In genomic region chr12:88579974-88580373, GRCm38 (mm10) we compare ENCODE assay signal across 9 mouse cellular contexts.
DNase-seq lines count a peak whose midpoint lies in the region; ATAC-seq lines count a peak whose summit lies in the region.
"Had no signal": no experiment of that assay in that cellular context is flagged by ENCODE, and none has a peak within 500 bp of the region (broad histone marks: within the 10 kb centered on the region; RNA-seq: fewer than 3 reads in every experiment).

No protein-coding gene starts in this region.

- no peak overlapping the region for H3K27ac ChIP-seq in midbrain, embryonic 11.5 days (ENCODE audit: low read depth, low read length)
- H3K27ac ChIP-seq in midbrain, embryonic 10.5 days (replicated peaks): no peak overlapping the region
- H3K27ac ChIP-seq in liver, embryonic 11.5 days (ENCODE audit: low read depth, low read length): no peak overlapping the region
- H3K27ac ChIP-seq: limb, embryonic 12.5 days had no signal

- H3K4me1 ChIP-seq in midbrain, embryonic 11.5 days (ENCODE audit: control insufficient read depth, insufficient read depth, low read length): no peaks in the 10 kb centered on the region
- no peaks in the 10 kb centered on the region for H3K4me1 ChIP-seq in midbrain, embryonic 10.5 days
- H3K4me1 ChIP-seq in liver, embryonic 11.5 days (replicated peaks; ENCODE audit: control insufficient read depth, insufficient read depth, low read length): no peaks in the 10 kb centered on the region
- H3K4me1 ChIP-seq: limb, embryonic 12.5 days had no signal

- WGBS in midbrain, embryonic 11.5 days: 21% methylated on average over 8 of the region's 8 CpGs
- WGBS in midbrain, embryonic 10.5 days: 26% methylated on average over 8 of the region's 8 CpGs
- WGBS in liver, embryonic 11.5 days: 17% methylated on average over 8 of the region's 8 CpGs

- no peaks in the 10 kb centered on the region for H3K27me3 ChIP-seq in midbrain, embryonic 11.5 days (ENCODE audit: control insufficient read depth, insufficient read depth, low read length)
- no peaks in the 10 kb centered on the region for H3K27me3 ChIP-seq in midbrain, embryonic 10.5 days (ENCODE audit: low read depth, poor library complexity, severe bottlenecking)
- H3K27me3 ChIP-seq in liver, embryonic 11.5 days (replicated peaks; ENCODE audit: control insufficient read depth, insufficient read depth, low read length): no peaks in the 10 kb centered on the region
- H3K27me3 ChIP-seq: limb, embryonic 12.5 days had no signal

- H3K4me2 ChIP-seq in midbrain, embryonic 11.5 days: no peak overlapping the region
- no peak overlapping the region for H3K4me2 ChIP-seq in liver, embryonic 11.5 days
- H3K4me2 ChIP-seq: limb, embryonic 12.5 days had no signal

- no peak for DNase-seq in midbrain, embryonic 11.5 days (ENCODE audit: low spot score, missing footprints)
- no peak for DNase-seq in midbrain, embryonic 10.5 days (ENCODE audit: low spot score)
- peak; percentile 13 to 37 for DNase-seq in left cerebral cortex, postnatal 25 days (ENCODE audit: low spot score in 2 of 2)
- DNase-seq in right cerebral cortex, postnatal 4 days: peak; percentile 27
- no peak for DNase-seq in B cell, adult 2 months
- DNase-seq in testis, postnatal 10 days (ENCODE audit: low spot score): no peak
- no peak for DNase-seq in liver, embryonic 11.5 days (ENCODE audit: low spot score)

- ATAC-seq in midbrain, embryonic 11.5 days (ENCODE audit: low FRiP score): 0 out of 2 replicates have a peak, but pooled peaks have one; percentile 35
- ATAC-seq in frontal cortex, adult (ENCODE audit: low TSS enrichment): peak; percentile 88
- ATAC-seq in liver, embryonic 11.5 days (replicated peaks; ENCODE audit: low FRiP score): no peak

- no peaks in the 10 kb centered on the region for H3K9me3 ChIP-seq in midbrain, embryonic 11.5 days (ENCODE audit: control insufficient read depth, low read length)
- H3K9me3 ChIP-seq in midbrain, embryonic 10.5 days (replicated peaks): no peaks in the 10 kb centered on the region
- no peaks in the 10 kb centered on the region for H3K9me3 ChIP-seq in liver, embryonic 11.5 days (ENCODE audit: control insufficient read depth, low read length)
- H3K9me3 ChIP-seq: limb, embryonic 12.5 days had no signal

- H3K4me3 ChIP-seq in midbrain, embryonic 11.5 days (ENCODE audit: low read depth, low read length): no peak overlapping the region
- H3K4me3 ChIP-seq in midbrain, embryonic 10.5 days: no peak overlapping the region
- H3K4me3 ChIP-seq in liver, embryonic 11.5 days (ENCODE audit: low read depth, low read length): no peak overlapping the region
- H3K4me3 ChIP-seq: limb, embryonic 12.5 days had no signal

- no peaks in the 10 kb centered on the region for H3K36me3 ChIP-seq in midbrain, embryonic 11.5 days (ENCODE audit: control insufficient read depth, insufficient read depth, low read length)
- H3K36me3 ChIP-seq in midbrain, embryonic 10.5 days: no peaks in the 10 kb centered on the region
- H3K36me3 ChIP-seq in liver, embryonic 11.5 days (ENCODE audit: control insufficient read depth, insufficient read depth, low read length): no peaks in the 10 kb centered on the region
- H3K36me3 ChIP-seq: limb, embryonic 12.5 days had no signal

- intact Hi-C loops in left cerebral cortex, postnatal 25 days (cut with DNase I): loop anchor here (2.0 kb wide), 1 partner anchor 175 kb away; no protein-coding TSS in a partner anchor

- H3K9ac ChIP-seq in midbrain, embryonic 11.5 days (ENCODE audit: low read length): no peak overlapping the region
- H3K9ac ChIP-seq in liver, embryonic 11.5 days (ENCODE audit: low read depth, low read length): no peak overlapping the region
- H3K9ac ChIP-seq: limb, embryonic 12.5 days had no signal

Comparison
In these comparisons a context has a peak if more than half of its experiments do, and no peak if none do; other contexts are left out.
1. DNase-seq: peak in left cerebral cortex, postnatal 25 days (2 of 2) and right cerebral cortex, postnatal 4 days (single experiment); none in midbrain, embryonic 11.5 days (single experiment), midbrain, embryonic 10.5 days (single experiment), B cell, adult 2 months (0 of 2), testis, postnatal 10 days (single experiment) and liver, embryonic 11.5 days (single experiment).